Mouse (Mus musculus): ENCODE results near the gene Zfp428. TPM values are rescaled to one million over a fixed set of nuclear protein-coding genes. Genes with fewer than 3 reads are reported as not detected.

Gene Zfp428
- polyA plus RNA-seq, 1 experiment: not detected

GRCm38 (mm10) chr7:24469126-24469525, 37.7 kb upstream of the Zfp428 start:
- Histone ChIP-seq H3K27ac (ENCODE audit: insufficient read depth, low read depth, low read length) (no peak overlapping the region), H3K4me1 (ENCODE audit: control insufficient read depth, insufficient read depth, low read length) (peaks cover 5% of the 10 kb centered on the region), H3K4me3 (ENCODE audit: insufficient read depth, low read depth, low read length) (no peak overlapping the region)
- 79% methylated on average over 3 of the region's 3 CpGs for WGBS
- no peak for TF ChIP-seq POLR2A (IDR thresholded peaks at IDR 0.05; ENCODE audit: insufficient read depth, low read depth, low read length)
- no peak for TF ChIP-seq CTCF (IDR thresholded peaks at IDR 0.05; ENCODE audit: insufficient read depth, low read depth, low read length)

- WGBS: 68% methylated on average over 7 of the region's 7 CpGs
- peaks cover 15% of the 10 kb centered on the region for H3K4me1 ChIP-seq (ENCODE audit: control insufficient read depth, insufficient read depth, low read length)
- H3K27ac ChIP-seq (ENCODE audit: insufficient read depth, low read depth, low read length): no peak overlapping the region
- H3K4me3 ChIP-seq (ENCODE audit: insufficient read depth, low read depth, low read length): no peak overlapping the region
- TF ChIP-seq CTCF (IDR thresholded peaks at IDR 0.05; ENCODE audit: insufficient read depth, low read depth, low read length): no peak
- TF ChIP-seq POLR2A (IDR thresholded peaks at IDR 0.05; ENCODE audit: insufficient read depth, low read depth, low read length): no peak
Measured at GRCm38 (mm10) chr7:24470356-24470755, 36.5 kb upstream of the Zfp428 start.

GRCm38 (mm10) chr7:24472442-24472841, 34.4 kb upstream of the Zfp428 start:
- Histone ChIP-seq H3K4me1 (ENCODE audit: control insufficient read depth, insufficient read depth, low read length) (peaks cover 15% of the 10 kb centered on the region), H3K27ac (ENCODE audit: insufficient read depth, low read depth, low read length) (no peak overlapping the region), H3K4me3 (ENCODE audit: insufficient read depth, low read depth, low read length) (no peak overlapping the region)
- TF ChIP-seq CTCF (IDR thresholded peaks at IDR 0.05; ENCODE audit: insufficient read depth, low read depth, low read length): no peak
- TF ChIP-seq POLR2A (IDR thresholded peaks at IDR 0.05; ENCODE audit: insufficient read depth, low read depth, low read length): no peak
- 64% methylated on average over 6 of the region's 6 CpGs for WGBS

- no peak for TF ChIP-seq POLR2A (IDR thresholded peaks at IDR 0.05; ENCODE audit: insufficient read depth, low read depth, low read length)
- TF ChIP-seq CTCF (IDR thresholded peaks at IDR 0.05; ENCODE audit: insufficient read depth, low read depth, low read length): peak; percentile 53; the same call in 1 of the 2 replicates
- Histone ChIP-seq H3K27ac (ENCODE audit: insufficient read depth, low read depth, low read length) (no peak overlapping the region), H3K4me1 (ENCODE audit: control insufficient read depth, insufficient read depth, low read length) (peaks cover 15% of the 10 kb centered on the region), H3K4me3 (ENCODE audit: insufficient read depth, low read depth, low read length) (no peak overlapping the region)
- WGBS: 71% methylated on average over 7 of the region's 7 CpGs
Measured at GRCm38 (mm10) chr7:24472937-24473336, 33.9 kb upstream of the Zfp428 start.

GRCm38 (mm10) chr7:24473913-24474529, 32.8 kb upstream of the Zfp428 start:
- Histone ChIP-seq H3K4me3 (ENCODE audit: insufficient read depth, low read depth, low read length) (no peak overlapping the region), H3K27ac (ENCODE audit: insufficient read depth, low read depth, low read length) (no peak overlapping the region), H3K4me1 (ENCODE audit: control insufficient read depth, insufficient read depth, low read length) (peaks cover 15% of the 10 kb centered on the region)
- TF ChIP-seq CTCF (IDR thresholded peaks at IDR 0.05; ENCODE audit: insufficient read depth, low read depth, low read length) (peak; percentile 75; the same call in 1 of the 2 replicates), POLR2A (IDR thresholded peaks at IDR 0.05; ENCODE audit: insufficient read depth, low read depth, low read length) (no peak)
- 28% methylated on average over 10 of the region's 10 CpGs for WGBS

GRCm38 (mm10) chr7:24474811-24475506, 31.8 kb upstream of the Zfp428 start:
- 28% methylated on average over 21 of the region's 21 CpGs for WGBS
- Histone ChIP-seq H3K4me3 (ENCODE audit: insufficient read depth, low read depth, low read length) (no peak overlapping the region), H3K27ac (ENCODE audit: insufficient read depth, low read depth, low read length) (no peak overlapping the region)

GRCm38 (mm10) chr7:24476338-24476737, 30.5 kb upstream of the Zfp428 start:
- Histone ChIP-seq H3K27ac (ENCODE audit: insufficient read depth, low read depth, low read length) (no peak overlapping the region), H3K4me1 (ENCODE audit: control insufficient read depth, insufficient read depth, low read length) (peaks cover 23% of the 10 kb centered on the region), H3K4me3 (ENCODE audit: insufficient read depth, low read depth, low read length) (no peak overlapping the region)
- TF ChIP-seq CTCF (IDR thresholded peaks at IDR 0.05; ENCODE audit: insufficient read depth, low read depth, low read length): no peak
- no peak for TF ChIP-seq POLR2A (IDR thresholded peaks at IDR 0.05; ENCODE audit: insufficient read depth, low read depth, low read length)
- 70% methylated on average over 8 of the region's 8 CpGs for WGBS

More at GRCm38 (mm10) chr7:24474811-24475506, 31.8 kb upstream of the Zfp428 start:
- peaks cover 15% of the 10 kb centered on the region for H3K4me1 ChIP-seq (ENCODE audit: control insufficient read depth, insufficient read depth, low read length)
- TF ChIP-seq CTCF (IDR thresholded peaks at IDR 0.05; ENCODE audit: insufficient read depth, low read depth, low read length) (no peak; the same call in 1 of the 2 replicates), POLR2A (IDR thresholded peaks at IDR 0.05; ENCODE audit: insufficient read depth, low read depth, low read length) (no peak)

- WGBS: 87% methylated on average over 7 of the region's 7 CpGs
Measured at GRCm38 (mm10) chr7:24476856-24477255, 29.9 kb upstream of the Zfp428 start.

GRCm38 (mm10) chr7:24478911-24479310, 27.9 kb upstream of the Zfp428 start:
- Histone ChIP-seq H3K4me1 (ENCODE audit: control insufficient read depth, insufficient read depth, low read length) (peaks cover 25% of the 10 kb centered on the region), H3K4me3 (ENCODE audit: insufficient read depth, low read depth, low read length) (no peak overlapping the region), H3K27ac (ENCODE audit: insufficient read depth, low read depth, low read length) (no peak overlapping the region)
- TF ChIP-seq CTCF (IDR thresholded peaks at IDR 0.05; ENCODE audit: insufficient read depth, low read depth, low read length) (no peak), POLR2A (IDR thresholded peaks at IDR 0.05; ENCODE audit: insufficient read depth, low read depth, low read length) (no peak)
- 92% methylated on average over 5 of the region's 5 CpGs for WGBS

More at GRCm38 (mm10) chr7:24476856-24477255, 29.9 kb upstream of the Zfp428 start:
- Histone ChIP-seq H3K27ac (ENCODE audit: insufficient read depth, low read depth, low read length) (no peak overlapping the region), H3K4me3 (ENCODE audit: insufficient read depth, low read depth, low read length) (no peak overlapping the region), H3K4me1 (ENCODE audit: control insufficient read depth, insufficient read depth, low read length) (peaks cover 23% of the 10 kb centered on the region)
- TF ChIP-seq CTCF (IDR thresholded peaks at IDR 0.05; ENCODE audit: insufficient read depth, low read depth, low read length): no peak

Measured in olfactory bulb, adult 2 months (tissue).